Mouse (Mus musculus): Measurements from ENCODE around the gene Asb3. TPM values are rescaled to one million over a fixed set of nuclear protein-coding genes. Genes with fewer than 3 reads are reported as not detected.

Asb3 gene
- polyA plus RNA-seq, 2 experiments, result 4.0 to 11.7 TPM

DNA sequence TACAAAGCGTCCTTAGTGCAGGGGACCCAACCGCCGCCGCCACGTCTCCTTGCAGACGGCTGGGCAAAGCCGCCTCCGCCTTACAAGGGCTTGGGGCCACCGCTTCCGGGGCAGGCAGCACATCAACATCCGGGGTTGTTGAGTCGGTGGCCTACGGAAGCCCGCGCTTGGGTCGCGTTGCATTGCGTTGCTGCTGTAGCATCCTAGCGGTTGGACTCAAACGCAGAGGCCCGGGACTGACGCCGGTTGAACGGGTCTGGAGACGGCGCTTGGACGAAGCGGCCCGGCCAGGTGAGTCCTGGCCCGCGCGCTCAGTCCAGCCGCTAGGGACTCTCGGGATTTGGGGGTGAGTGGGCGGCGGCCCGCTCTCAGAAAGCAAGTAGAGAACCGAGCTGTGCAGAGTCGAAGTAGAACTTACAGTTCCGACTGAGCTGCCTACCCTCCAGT lies 69.1 kb downstream of the Asb3 start, which contains the start of gene Erlec1:
TSS of gene Erlec1 (minus strand) at position 57 of the 447 bp plus-strand sequence.
- peak; percentile 92 for ATAC-seq (ENCODE audit: insufficient read depth)
- H3K4me2 ChIP-seq (ENCODE audit: low read depth), result peak within 1 kb of the TSS; percentile 85
- H3K4me3 ChIP-seq (ENCODE audit: insufficient read depth in 1 of 2, low read depth in 2 of 2, low read length in 2 of 2), result peak within 1 kb of the TSS; percentile 85 to 87
- peak within 1 kb of the TSS; percentile 94 for H3K9ac ChIP-seq (replicated peaks)
- H3K36me3 ChIP-seq (replicated peaks; ENCODE audit: control insufficient read depth, insufficient read depth, low read depth), result peaks cover 17% of the 10 kb centered on the region
- peaks cover 2 to 9% of the 10 kb centered on the region in 2 experiments; a peak in 3 of 4 replicates for H3K4me1 ChIP-seq (replicated peaks; ENCODE audit: control insufficient read depth in 2 of 2, insufficient read depth in 2 of 2, low read length in 1 of 2)
- DNase-seq (ENCODE audit: low read depth in 3 of 3, low spot score in 3 of 3), result peak; percentile 71 to 74 (median 74)
- TF ChIP-seq EP300 (IDR thresholded peaks at IDR 0.05; ENCODE audit: low read depth) (no peak), CTCF (IDR thresholded peaks at IDR 0.05; ENCODE audit: low read depth) (peak; percentile 46)
- WGBS (ENCODE audit: insufficient replicate concordance), result 1% methylated on average over 40 of the region's 40 CpGs
- H3K27me3 ChIP-seq (ENCODE audit: control insufficient read depth, insufficient read depth, low read length), result no peaks in the 10 kb centered on the region
- H3K27ac ChIP-seq, result peak within 1 kb of the TSS; percentile 75
- H3K9me3 ChIP-seq (ENCODE audit: control insufficient read depth, low read length), result no peaks in the 10 kb centered on the region

DNA sequence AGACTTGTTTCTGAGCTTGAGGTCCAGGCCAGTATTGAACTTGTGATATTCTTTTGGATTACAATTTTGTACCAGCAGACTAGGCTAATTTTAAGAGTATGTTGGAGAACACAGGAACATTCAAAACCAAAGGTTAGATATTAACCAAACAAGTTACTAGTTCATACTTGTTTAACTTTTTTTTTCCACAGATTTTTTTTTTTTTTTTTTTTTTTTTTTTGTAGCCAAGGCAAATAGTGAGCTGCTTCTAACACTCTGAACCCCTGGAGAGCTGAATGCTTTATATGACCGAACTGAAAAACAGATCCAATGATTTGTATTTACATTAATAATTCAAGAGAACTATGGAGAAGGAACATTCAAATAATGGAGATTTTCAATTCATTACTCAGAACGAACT lies 100.0 kb downstream of the Asb3 start:
- Histone ChIP-seq H3K4me3 (ENCODE audit: insufficient read depth in 1 of 2, low read depth in 2 of 2, low read length in 2 of 2) (peak overlapping the region; percentile 69 to 100), H3K9me3 (ENCODE audit: control insufficient read depth, low read length) (no peaks in the 10 kb centered on the region), H3K27me3 (ENCODE audit: control insufficient read depth, insufficient read depth, low read length) (no peaks in the 10 kb centered on the region), H3K4me2 (ENCODE audit: low read depth) (peak overlapping the region; percentile 83), H3K9ac (replicated peaks) (peak overlapping the region; percentile 95), H3K27ac (peak overlapping the region; percentile 79; the same call in 1 of the 2 replicates), H3K36me3 (replicated peaks; ENCODE audit: control insufficient read depth, insufficient read depth, low read depth) (peaks cover 6% of the 10 kb centered on the region), H3K4me1 (replicated peaks; ENCODE audit: control insufficient read depth in 2 of 2, insufficient read depth in 2 of 2, low read length in 1 of 2) (peaks cover 0 to 6% of the 10 kb centered on the region in 2 experiments; a peak in 2 of 4 replicates)
- DNase-seq (ENCODE audit: low read depth in 3 of 3, low spot score in 3 of 3) (no peak), ATAC-seq (ENCODE audit: insufficient read depth) (no peak)
- 31% methylated on average over 2 of the region's 2 CpGs for WGBS (ENCODE audit: insufficient replicate concordance)
- TF ChIP-seq CTCF (IDR thresholded peaks at IDR 0.05; ENCODE audit: low read depth), result no peak
- no peak for TF ChIP-seq EP300 (IDR thresholded peaks at IDR 0.05; ENCODE audit: low read depth)

DNA sequence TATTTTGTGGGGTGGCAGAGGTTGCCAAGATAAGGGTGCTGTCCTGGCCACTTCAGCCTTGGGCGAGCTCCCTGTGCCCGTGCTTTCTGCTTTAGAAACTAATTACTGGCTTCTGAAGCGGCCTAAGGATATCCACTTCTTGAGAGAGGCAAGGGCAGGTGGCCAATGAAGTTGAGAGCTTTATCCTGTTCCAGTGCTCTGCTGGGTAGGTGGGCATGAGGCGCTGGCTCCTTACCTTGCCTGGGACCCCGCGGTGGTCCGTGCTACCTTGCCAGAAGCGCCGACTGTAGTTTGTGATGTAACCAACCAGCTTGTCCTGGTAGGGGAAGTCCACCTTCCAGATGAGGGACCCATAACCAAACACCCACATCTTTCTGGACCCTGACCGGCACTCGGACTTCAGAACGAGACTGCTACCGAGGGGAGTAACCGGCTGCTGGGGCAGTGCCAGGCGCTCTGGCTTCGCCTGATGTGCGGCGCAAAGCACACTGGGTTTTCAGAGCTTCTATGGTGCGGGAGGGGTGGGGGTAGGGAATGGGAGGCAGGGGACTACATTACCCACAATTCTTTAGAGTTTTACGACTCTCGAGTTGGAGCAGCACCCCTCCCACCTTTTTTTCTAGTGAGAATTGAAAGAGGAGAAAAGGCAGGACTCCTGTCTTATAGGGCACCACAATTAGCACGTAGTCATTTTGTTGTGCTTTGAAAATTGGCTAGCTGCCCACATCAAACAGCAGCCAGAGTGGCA lies 100.8 kb downstream of the Asb3 start, which contains the start of gene Chac2:
TSS of gene Chac2 (minus strand) at position 474 of the 748 bp plus-strand sequence.
- under 1% methylated on average over 22 of the region's 22 CpGs for WGBS (ENCODE audit: insufficient replicate concordance)
- peak; percentile 99 for ATAC-seq (ENCODE audit: insufficient read depth)

DNA sequence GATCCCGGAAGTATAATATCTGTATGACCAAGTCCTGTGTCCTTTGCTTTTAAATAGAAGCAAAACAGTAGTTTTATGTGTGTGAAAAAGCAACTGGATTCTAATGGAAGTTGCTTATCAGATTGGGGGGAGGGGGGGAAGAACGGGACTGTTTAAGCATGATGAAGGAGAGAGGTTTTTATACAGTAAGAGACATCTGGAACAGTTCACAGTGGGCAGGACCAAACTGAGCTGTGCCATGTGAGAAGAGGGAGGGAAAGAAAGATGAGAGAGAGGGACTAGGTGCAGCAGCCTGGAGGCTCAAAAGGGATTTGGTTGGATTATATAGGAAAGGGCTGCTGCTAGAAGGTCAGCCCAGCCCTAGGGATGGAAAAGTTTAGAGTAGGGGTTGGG lies 101.4 kb downstream of the Asb3 start:
- 1% methylated on average over 2 of the region's 2 CpGs for WGBS (ENCODE audit: insufficient replicate concordance)
- H3K9me3 ChIP-seq (ENCODE audit: control insufficient read depth, low read length), result no peaks in the 10 kb centered on the region
- no peaks in the 10 kb centered on the region for H3K27me3 ChIP-seq (ENCODE audit: control insufficient read depth, insufficient read depth, low read length)
- peak overlapping the region; percentile 79 for H3K27ac ChIP-seq
- peak overlapping the region; percentile 95 for H3K9ac ChIP-seq (replicated peaks)
- DNase-seq (ENCODE audit: low read depth in 3 of 3, low spot score in 3 of 3) (no peak), ATAC-seq (ENCODE audit: insufficient read depth) (peak; percentile 67)
- H3K4me1 ChIP-seq (replicated peaks; ENCODE audit: control insufficient read depth in 2 of 2, insufficient read depth in 2 of 2, low read length in 1 of 2), result peaks cover 0 to 6% of the 10 kb centered on the region in 2 experiments; a peak in 2 of 4 replicates
- TF ChIP-seq EP300 (IDR thresholded peaks at IDR 0.05; ENCODE audit: low read depth) (no peak), CTCF (IDR thresholded peaks at IDR 0.05; ENCODE audit: low read depth) (no peak)
- H3K36me3 ChIP-seq (replicated peaks; ENCODE audit: control insufficient read depth, insufficient read depth, low read depth), result peaks cover 6% of the 10 kb centered on the region
- peak overlapping the region; percentile 83 for H3K4me2 ChIP-seq (ENCODE audit: low read depth)
- H3K4me3 ChIP-seq (ENCODE audit: insufficient read depth in 1 of 2, low read depth in 2 of 2, low read length in 2 of 2), result peak overlapping the region; percentile 69 to 100

More for the DNA sequence above, 100.8 kb downstream of the Asb3 start, which contains the start of gene Chac2:
- peaks cover 0 to 6% of the 10 kb centered on the region in 2 experiments; a peak in 2 of 4 replicates for H3K4me1 ChIP-seq (replicated peaks; ENCODE audit: control insufficient read depth in 2 of 2, insufficient read depth in 2 of 2, low read length in 1 of 2)
- H3K4me3 ChIP-seq (ENCODE audit: insufficient read depth in 1 of 2, low read depth in 2 of 2, low read length in 2 of 2), result peak within 1 kb of the TSS; percentile 69 to 100
- no peaks in the 10 kb centered on the region for H3K27me3 ChIP-seq (ENCODE audit: control insufficient read depth, insufficient read depth, low read length)
- DNase-seq (ENCODE audit: low read depth in 3 of 3, low spot score in 3 of 3), result peak; percentile 84 to 88 (median 85)
- peak within 1 kb of the TSS; percentile 79 for H3K27ac ChIP-seq
- peaks cover 6% of the 10 kb centered on the region for H3K36me3 ChIP-seq (replicated peaks; ENCODE audit: control insufficient read depth, insufficient read depth, low read depth)
- peak within 1 kb of the TSS; percentile 83 for H3K4me2 ChIP-seq (ENCODE audit: low read depth)
- H3K9me3 ChIP-seq (ENCODE audit: control insufficient read depth, low read length), result no peaks in the 10 kb centered on the region
- TF ChIP-seq EP300 (IDR thresholded peaks at IDR 0.05; ENCODE audit: low read depth) (peak; percentile 41), CTCF (IDR thresholded peaks at IDR 0.05; ENCODE audit: low read depth) (no peak)
- peak within 1 kb of the TSS; percentile 95 for H3K9ac ChIP-seq (replicated peaks)

DNA sequence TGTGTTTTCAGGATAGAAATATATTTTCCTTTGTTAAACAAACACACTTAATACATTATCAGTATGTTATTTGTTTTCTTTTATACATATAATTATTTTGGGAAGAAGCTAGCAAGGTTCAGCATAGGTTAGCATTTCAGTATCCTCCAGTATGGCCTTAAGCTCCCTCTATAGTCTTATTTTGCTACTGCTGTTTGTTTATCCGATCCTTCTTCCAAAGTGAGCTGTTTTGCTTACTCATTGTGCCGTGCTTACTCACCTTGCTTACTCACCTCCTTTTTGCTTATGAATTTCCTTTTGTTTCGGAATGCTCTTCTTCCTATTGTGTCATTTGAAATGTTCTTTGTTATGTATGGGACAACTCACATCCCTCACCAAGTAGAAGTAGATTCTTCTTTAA lies 111.5 kb downstream of the Asb3 start:
- H3K9ac ChIP-seq (replicated peaks), result no peak overlapping the region
- peak; percentile 59 for TF ChIP-seq CTCF (IDR thresholded peaks at IDR 0.05; ENCODE audit: low read depth)
- TF ChIP-seq EP300 (IDR thresholded peaks at IDR 0.05; ENCODE audit: low read depth), result peak; percentile 77
- no peak overlapping the region for H3K4me3 ChIP-seq (ENCODE audit: insufficient read depth in 1 of 2, low read depth in 2 of 2, low read length in 2 of 2)
- peaks cover 35 to 36% of the 10 kb centered on the region in 2 experiments for H3K4me1 ChIP-seq (replicated peaks; ENCODE audit: control insufficient read depth in 2 of 2, insufficient read depth in 2 of 2, low read length in 1 of 2)
- peaks cover 2% of the 10 kb centered on the region; the same call in 1 of the 2 replicates for H3K36me3 ChIP-seq (replicated peaks; ENCODE audit: control insufficient read depth, insufficient read depth, low read depth)
- no peaks in the 10 kb centered on the region for H3K27me3 ChIP-seq (ENCODE audit: control insufficient read depth, insufficient read depth, low read length)
- ATAC-seq (ENCODE audit: insufficient read depth), result peak; percentile 55
- peak; percentile 74 to 79 (median 78) for DNase-seq (ENCODE audit: low read depth in 3 of 3, low spot score in 3 of 3)
- no peak overlapping the region for H3K4me2 ChIP-seq (ENCODE audit: low read depth)
- H3K9me3 ChIP-seq (ENCODE audit: control insufficient read depth, low read length), result no peaks in the 10 kb centered on the region
- 56% methylated on average over 3 of the region's 3 CpGs for WGBS (ENCODE audit: insufficient replicate concordance)
- no peak overlapping the region for H3K27ac ChIP-seq

All from liver, embryonic 14.5 days (tissue).